Mouse (Mus musculus): ENCODE results near the gene Tcta. TPM values are rescaled to one million over a fixed set of nuclear protein-coding genes. Genes with fewer than 3 reads are reported as not detected.

Tcta gene
- total and polyA plus RNA-seq, 3 experiments: 3.0 to 8.7 (median 7.3) TPM

- H3K36me3 ChIP-seq (replicated peaks in 1 of 2; ENCODE audit: control insufficient read depth in 1 of 2, insufficient read depth in 1 of 2, low read length in 1 of 2): peaks cover 7 to 32% of the 10 kb centered on the region in 2 experiments
- no peak overlapping the region for H3K27ac ChIP-seq (ENCODE audit: insufficient read depth, low read depth)
- H3K4me3 ChIP-seq (replicated peaks in 1 of 3; ENCODE audit: low read depth in 2 of 3, low read length in 2 of 3, poor library complexity in 1 of 3): peak overlapping the region; percentile 57 to 76 (median 71)
- no peaks in the 10 kb centered on the region for H3K9me3 ChIP-seq (replicated peaks; ENCODE audit: low read length)
- dilution Hi-C loops (cut with MboI; ENCODE audit: extremely low pct_ligation_motif_present, extremely low pct_unique_long_range_greater_than_20kb, low sequenced_read_pairs) (no loop called here), in situ Hi-C loops (cut with MboI; ENCODE audit: low pct_ligation_motif_present, low pct_unique_long_range_greater_than_20kb, low sequenced_read_pairs) (no loop called here)
- H3K27me3 ChIP-seq (replicated peaks): no peaks in the 10 kb centered on the region
- H3K4me1 ChIP-seq (ENCODE audit: control insufficient read depth in 1 of 2, insufficient read depth in 2 of 2): peaks cover 5 to 59% of the 10 kb centered on the region in 2 experiments; a peak in 3 of 4 replicates
- peak overlapping the region; percentile 97 for H3K4me2 ChIP-seq (ENCODE audit: insufficient read depth, low read depth, poor library complexity, severe bottlenecking)
- peak overlapping the region; percentile 78 for H3K9ac ChIP-seq (ENCODE audit: insufficient read depth, low read depth)
- TF ChIP-seq KAT2A (IDR thresholded peaks at IDR 0.05; ENCODE audit: insufficient replicate concordance, low read length): no peak
- TF ChIP-seq MAZ (IDR thresholded peaks at IDR 0.05; ENCODE audit: low read depth, low read length): no peak
- no peak for TF ChIP-seq TCF12 (IDR thresholded peaks at IDR 0.05; ENCODE audit: low read depth, low read length)
- TF ChIP-seq NELFE (IDR thresholded peaks at IDR 0.05; ENCODE audit: low read depth, low read length): no peak
- no peak for TF ChIP-seq BHLHE40 (IDR thresholded peaks at IDR 0.05; ENCODE audit: low read depth, low read length)
- TF ChIP-seq MEF2A (IDR thresholded peaks at IDR 0.05; ENCODE audit: borderline replicate concordance, low read depth, low read length): no peak
- no peak for TF ChIP-seq ELF1 (IDR thresholded peaks at IDR 0.05; ENCODE audit: low read depth, low read length)
- TF ChIP-seq MAFK (IDR thresholded peaks at IDR 0.05; ENCODE audit: insufficient replicate concordance, low read length): no peak
- no peak for TF ChIP-seq GABPA (IDR thresholded peaks at IDR 0.05; ENCODE audit: insufficient replicate concordance, low read depth, low read length)
- no peak for TF ChIP-seq MXI1 (IDR thresholded peaks at IDR 0.05; ENCODE audit: low read depth, low read length)
- no peak for TF ChIP-seq UBTF (IDR thresholded peaks at IDR 0.05; ENCODE audit: low read depth, low read length)
- no peak for TF ChIP-seq E2F4 (IDR thresholded peaks at IDR 0.05; ENCODE audit: insufficient replicate concordance, low read depth, low read length)
- DNase-seq (ENCODE audit: extremely low read depth): no peak
- H3K79me2 ChIP-seq (replicated peaks; ENCODE audit: control insufficient read depth, extremely low read depth, insufficient read depth, poor library complexity, severe bottlenecking): peaks cover 58% of the 10 kb centered on the region
Observed at GRCm38 (mm10) chr9:108308141-108308540, 2.2 kb upstream of the Tcta start.

GRCm38 (mm10) chr9:108307021-108307807 lies 1.3 kb upstream of the Tcta start:
- Histone ChIP-seq H3K4me3 (replicated peaks in 1 of 3; ENCODE audit: low read depth in 2 of 3, low read length in 2 of 3, poor library complexity in 1 of 3) (peak overlapping the region; percentile 68 to 76 (median 71)), H3K9me3 (replicated peaks; ENCODE audit: low read length) (no peaks in the 10 kb centered on the region), H3K79me2 (replicated peaks; ENCODE audit: control insufficient read depth, extremely low read depth, insufficient read depth, poor library complexity, severe bottlenecking) (peaks cover 50% of the 10 kb centered on the region), H3K27me3 (replicated peaks) (no peaks in the 10 kb centered on the region), H3K36me3 (replicated peaks in 1 of 2; ENCODE audit: control insufficient read depth in 1 of 2, insufficient read depth in 1 of 2, low read length in 1 of 2) (peaks cover 13 to 35% of the 10 kb centered on the region in 2 experiments), H3K4me2 (ENCODE audit: insufficient read depth, low read depth, poor library complexity, severe bottlenecking) (peak overlapping the region; percentile 97), H3K4me1 (ENCODE audit: control insufficient read depth in 1 of 2, insufficient read depth in 2 of 2) (peaks cover 5 to 58% of the 10 kb centered on the region in 2 experiments; a peak in 3 of 4 replicates), H3K27ac (ENCODE audit: insufficient read depth, low read depth) (peak overlapping the region; percentile 90), H3K9ac (ENCODE audit: insufficient read depth, low read depth) (peak overlapping the region; percentile 78)
- DNase-seq (ENCODE audit: extremely low read depth): peak; percentile 49
- dilution Hi-C loops (cut with MboI; ENCODE audit: extremely low pct_ligation_motif_present, extremely low pct_unique_long_range_greater_than_20kb, low sequenced_read_pairs) (no loop called here), in situ Hi-C loops (cut with MboI; ENCODE audit: low pct_ligation_motif_present, low pct_unique_long_range_greater_than_20kb, low sequenced_read_pairs) (no loop called here)
- TF ChIP-seq ZNF384 (IDR thresholded peaks at IDR 0.05; ENCODE audit: low read depth, low read length) (peak; percentile 77), E2F4 (IDR thresholded peaks at IDR 0.05; ENCODE audit: insufficient replicate concordance, low read depth, low read length) (no peak), TCF12 (IDR thresholded peaks at IDR 0.05; ENCODE audit: low read depth, low read length) (no peak), IRF4 (IDR thresholded peaks at IDR 0.05; ENCODE audit: low read depth, low read length) (no peak), ZC3H11A (IDR thresholded peaks at IDR 0.05; ENCODE audit: low read depth, low read length) (no peak), EP300 (IDR thresholded peaks at IDR 0.05; ENCODE audit: low read length) (peak; percentile 5; the same call in 1 of the 2 replicates), MAX (IDR thresholded peaks at IDR 0.05; ENCODE audit: low read length) (peak; percentile 83; the same call in 1 of the 2 replicates), RAD21 (IDR thresholded peaks at IDR 0.05; ENCODE audit: low read depth, low read length) (no peak), POLR2AphosphoS2 (IDR thresholded peaks at IDR 0.05; ENCODE audit: low read depth, low read length) (no peak), JUN (IDR thresholded peaks at IDR 0.05; ENCODE audit: insufficient read depth, low read depth, low read length) (no peak; the same call in 1 of the 2 replicates), SIN3A (IDR thresholded peaks at IDR 0.05; ENCODE audit: low read length) (no peak; the same call in 1 of the 2 replicates), UBTF (IDR thresholded peaks at IDR 0.05; ENCODE audit: low read depth, low read length) (no peak), SMC3 (IDR thresholded peaks at IDR 0.05; ENCODE audit: low read depth, low read length) (no peak), HCFC1 (IDR thresholded peaks at IDR 0.05; ENCODE audit: low read depth, low read length) (no peak), MEF2A (IDR thresholded peaks at IDR 0.05; ENCODE audit: borderline replicate concordance, low read depth, low read length) (no peak), JUND (conservative IDR thresholded peaks at IDR 0.05; ENCODE audit: low read depth, low read length) (no peak; the same call in 1 of the 2 replicates), CHD2 (IDR thresholded peaks at IDR 0.05; ENCODE audit: low read length) (no peak), USF1 (IDR thresholded peaks at IDR 0.05; ENCODE audit: low read depth, low read length) (peak; percentile 68), TBP (conservative IDR thresholded peaks at IDR 0.05; ENCODE audit: low read depth, low read length) (no peak), USF2 (conservative IDR thresholded peaks at IDR 0.05; ENCODE audit: low read depth, low read length) (peak; percentile 81), NELFE (IDR thresholded peaks at IDR 0.05; ENCODE audit: low read depth, low read length) (no peak), MAZ (IDR thresholded peaks at IDR 0.05; ENCODE audit: low read depth, low read length) (no peak), RCOR1 (conservative IDR thresholded peaks at IDR 0.05; ENCODE audit: low read depth, low read length) (no peak)
